Mouse (Mus musculus) hindbrain, postnatal 0 days (tissue): ENCODE results near the gene Dab2. TPM values are rescaled to one million over a fixed set of nuclear protein-coding genes. Genes with fewer than 3 reads are reported as not detected.

ENCODE experiments used
- ATAC-seq: fragments of 200-750 bp; cut with Nextera tagmentation; 2 replicates; pipeline ENCODE4 v1.8.0; 2017; ENCODE audit warnings: mild to moderate bottlenecking, moderate TSS enrichment, moderate library complexity
- DNase-seq: peaks from one replicate; pipeline ENCODE4 v3.0.0-alpha.2; 2015; ENCODE audit warnings: low spot score
- H3K27ac ChIP-seq: fragments of 300-500 bp; sonication (generic); 2 replicates; pipeline ENCODE4 v1.5.1; 2014; ENCODE audit warnings: mild to moderate bottlenecking
- H3K27me3 ChIP-seq: fragments of 300-500 bp; sonication (generic); 2 replicates; pipeline ENCODE4 v1.6.1; 2014; ENCODE audit warnings: low read length, mixed read lengths; ENCODE audit not compliant: insufficient read depth
- H3K36me3 ChIP-seq: fragments of 300-500 bp; sonication (generic); 2 replicates; pipeline ENCODE4 v1.6.1; 2014; ENCODE audit warnings: low read length, mixed read lengths; ENCODE audit not compliant: insufficient read depth
- H3K4me1 ChIP-seq: fragments of 300-500 bp; sonication (generic); 2 replicates; pipeline ENCODE4 v1.6.1; 2014; ENCODE audit warnings: antibody characterized with exemption, low read length, mixed read lengths; ENCODE audit not compliant: insufficient read depth
- H3K4me2 ChIP-seq: fragments of 300-500 bp; sonication (generic); 2 replicates; pipeline ENCODE4 v1.6.1; 2014; ENCODE audit warnings: low read depth, mild to moderate bottlenecking, low read length, moderate library complexity, mixed read lengths
- H3K4me3 ChIP-seq: fragments of 300-500 bp; sonication (generic); 2 replicates; pipeline ENCODE4 v1.5.1; 2014; ENCODE audit warnings: low read length
- H3K9ac ChIP-seq: fragments of 300-500 bp; sonication (generic); replicated peaks from 2 replicates; pipeline ENCODE4 v1.6.1; 2014; ENCODE audit warnings: mild to moderate bottlenecking, low read length, moderate library complexity, mixed read lengths
- H3K9me3 ChIP-seq: fragments of 300-500 bp; sonication (generic); 2 replicates; pipeline ENCODE4 v1.6.1; 2016; ENCODE audit warnings: low read length, mixed read lengths
- CTCF ChIP-seq: IDR thresholded peaks from 2 replicates; pipeline ENCODE4 v1.5.1; 2016; ENCODE audit warnings: antibody characterized with exemption, control low read depth, low read depth
- WGBS: fragments of 180-500 bp; shearing (Covaris S2); extraction: QIAGEN DNeasy Blood & Tissue Kit; methylation state at CpG from one replicate; pipeline ENCODE4 v1.1.7; 2014; 5-methylcytosine and 5-hydroxymethylcytosine counted together
- polyA plus RNA-seq: library from polyadenylated mRNA; unstranded; fragments of >200 nt; fragmentation: Nextera tagmentation; extraction: Ambion mirVana; gene quantifications from 2 replicates; pipeline ENCODE4 v1.2.1, GENCODE M21; 2015
- total RNA-seq: library from RNA; depleted of rRNA; stranded (reverse); fragments of >200 nt; gene quantifications from 2 replicates; pipeline ENCODE4 v1.2.3, GENCODE M21; 2014; rRNA removed

Gene Dab2
- total and polyA plus RNA-seq, 2 experiments from 2014 or later, result 17.3 to 18.2 TPM

- Histone ChIP-seq H3K4me2 (no peak overlapping the region), H3K36me3 (no peaks in the 10 kb centered on the region), H3K4me1 (no peaks in the 10 kb centered on the region), H3K27me3 (no peaks in the 10 kb centered on the region), H3K4me3 (no peak overlapping the region), H3K27ac (no peak overlapping the region), H3K9me3 (no peaks in the 10 kb centered on the region), H3K9ac (no peak overlapping the region)
- DNase-seq (no peak), ATAC-seq (no peak)
- 75% methylated on average over 10 of the region's 10 CpGs for WGBS
- no peak for TF ChIP-seq CTCF
Measured at GRCm38 (mm10) chr15:6466995-6467394, 167.4 kb downstream of the Dab2 start.

- H3K27me3 ChIP-seq, result no peaks in the 10 kb centered on the region
- no peaks in the 10 kb centered on the region for H3K36me3 ChIP-seq
- no peak overlapping the region for H3K9ac ChIP-seq
- no peak overlapping the region for H3K4me3 ChIP-seq
- no peak overlapping the region for H3K27ac ChIP-seq
- ATAC-seq (no peak), DNase-seq (no peak)
- no peaks in the 10 kb centered on the region for H3K9me3 ChIP-seq
- H3K4me2 ChIP-seq, result no peak overlapping the region
- no peaks in the 10 kb centered on the region for H3K4me1 ChIP-seq
- no peak for TF ChIP-seq CTCF
- 96% methylated on average over 1 of the region's 1 CpGs for WGBS
Measured at GRCm38 (mm10) chr15:6468845-6469244, 169.3 kb downstream of the Dab2 start.

- Histone ChIP-seq H3K27ac (no peak overlapping the region), H3K4me2 (no peak overlapping the region), H3K9me3 (no peaks in the 10 kb centered on the region), H3K4me3 (no peak overlapping the region), H3K27me3 (no peaks in the 10 kb centered on the region), H3K36me3 (no peaks in the 10 kb centered on the region), H3K9ac (no peak overlapping the region), H3K4me1 (no peaks in the 10 kb centered on the region)
- TF ChIP-seq CTCF, result no peak
- no peak for ATAC-seq
- 91% methylated on average over 3 of the region's 3 CpGs for WGBS
- DNase-seq, result no peak
Measured at GRCm38 (mm10) chr15:6469384-6469783, 169.8 kb downstream of the Dab2 start.

- H3K36me3 ChIP-seq, result no peaks in the 10 kb centered on the region
- 75% methylated on average over 3 of the region's 3 CpGs for WGBS
- H3K4me1 ChIP-seq, result no peaks in the 10 kb centered on the region
- ATAC-seq, result no peak
- peaks cover 4% of the 10 kb centered on the region for H3K9me3 ChIP-seq
- H3K4me3 ChIP-seq, result no peak overlapping the region
- DNase-seq, result no peak
- H3K27me3 ChIP-seq, result no peaks in the 10 kb centered on the region
- H3K27ac ChIP-seq, result no peak overlapping the region
- H3K9ac ChIP-seq, result no peak overlapping the region
- no peak overlapping the region for H3K4me2 ChIP-seq
- no peak for TF ChIP-seq CTCF
Measured at GRCm38 (mm10) chr15:6483561-6483960, 184.0 kb downstream of the Dab2 start.

Other genes starting within 250 kb of the Dab2 start
- not detected in 2 replicates for gene C9, start 145.5 kb downstream of the Dab2 start, total RNA-seq
- gene C9, start 145.5 kb downstream of the Dab2 start, polyA plus RNA-seq, result not detected in 2 replicates
- gene Fyb, start 223.1 kb downstream of the Dab2 start, total RNA-seq, result 0.25 and 0.73 TPM in 2 replicates
- gene Fyb, start 223.1 kb downstream of the Dab2 start, polyA plus RNA-seq, result 3.7 and 4.3 TPM in 2 replicates